Mouse (Mus musculus) liver, embryonic 11.5 days (tissue): ENCODE data around the gene Lyz2. TPM values are rescaled to one million over a fixed set of nuclear protein-coding genes. Genes with fewer than 3 reads are reported as not detected.
"Not testable (repeated sequence)": the region's sequence is repeated elsewhere in the genome, so short reads cannot be mapped to it uniquely, and the experiment has no call there.

ENCODE experiments used
- ATAC-seq: fragments of 200-750 bp; cut with Nextera tagmentation; replicated peaks from 2 replicates; pipeline ENCODE4 v1.8.0; 2017; ENCODE audit warnings: moderate number of reproducible peaks, mild to moderate bottlenecking, moderate TSS enrichment, moderate library complexity; ENCODE audit not compliant: low FRiP score
- DNase-seq: peaks from one replicate; pipeline ENCODE4 v3.0.0-alpha.2; 2017; ENCODE audit warnings: low spot score
- H3K27ac ChIP-seq: fragments of 300-500 bp; sonication (generic); 2 replicates; pipeline ENCODE4 v1.5.1; 2014; ENCODE audit warnings: mild to moderate bottlenecking, low read depth, low read length, control low read depth
- H3K27me3 ChIP-seq: fragments of 300-500 bp; sonication (generic); replicated peaks from 2 replicates; pipeline ENCODE4 v1.6.1; 2014; ENCODE audit warnings: low read length, mixed read lengths; ENCODE audit not compliant: control insufficient read depth, insufficient read depth
- H3K36me3 ChIP-seq: fragments of 300-500 bp; sonication (generic); 2 replicates; pipeline ENCODE4 v1.6.1; 2014; ENCODE audit warnings: mild to moderate bottlenecking, low read length, moderate library complexity, mixed read lengths; ENCODE audit not compliant: control insufficient read depth, insufficient read depth
- H3K4me1 ChIP-seq: fragments of 300-500 bp; sonication (generic); replicated peaks from 2 replicates; pipeline ENCODE4 v1.6.1; 2014; ENCODE audit warnings: low read length, mixed read lengths; ENCODE audit not compliant: control insufficient read depth, insufficient read depth
- H3K4me2 ChIP-seq: fragments of 300-500 bp; sonication (generic); 2 replicates; pipeline ENCODE4 v1.6.1; 2014; ENCODE audit warnings: mild to moderate bottlenecking, control low read depth, moderate library complexity
- H3K4me3 ChIP-seq: fragments of 300-500 bp; sonication (generic); 2 replicates; pipeline ENCODE4 v1.5.1; 2014; ENCODE audit warnings: low read depth, low read length, control low read depth
- H3K9ac ChIP-seq: fragments of 300-500 bp; sonication (generic); 2 replicates; pipeline ENCODE4 v1.6.1; 2014; ENCODE audit warnings: low read depth, low read length, control low read depth
- H3K9me3 ChIP-seq: fragments of 300-500 bp; sonication (generic); 2 replicates; pipeline ENCODE4 v1.6.1; 2016; ENCODE audit warnings: low read length, inconsistent platforms, mixed read lengths; ENCODE audit not compliant: control insufficient read depth
- WGBS: fragments of 180-500 bp; shearing (Covaris S2); extraction: QIAGEN DNeasy Blood & Tissue Kit; methylation state at CpG from one replicate; pipeline ENCODE4 v1.1.7; 2014; 5-methylcytosine and 5-hydroxymethylcytosine counted together
- polyA plus RNA-seq: library from polyadenylated mRNA; unstranded; fragments of >200 nt; fragmentation: Nextera tagmentation; extraction: Ambion mirVana; gene quantifications from 2 replicates; pipeline ENCODE4 v1.2.1, GENCODE M21; 2014

The Lyz2 gene
- polyA plus RNA-seq, 1 experiment from 2014 or later: 86.2 TPM

DNA sequence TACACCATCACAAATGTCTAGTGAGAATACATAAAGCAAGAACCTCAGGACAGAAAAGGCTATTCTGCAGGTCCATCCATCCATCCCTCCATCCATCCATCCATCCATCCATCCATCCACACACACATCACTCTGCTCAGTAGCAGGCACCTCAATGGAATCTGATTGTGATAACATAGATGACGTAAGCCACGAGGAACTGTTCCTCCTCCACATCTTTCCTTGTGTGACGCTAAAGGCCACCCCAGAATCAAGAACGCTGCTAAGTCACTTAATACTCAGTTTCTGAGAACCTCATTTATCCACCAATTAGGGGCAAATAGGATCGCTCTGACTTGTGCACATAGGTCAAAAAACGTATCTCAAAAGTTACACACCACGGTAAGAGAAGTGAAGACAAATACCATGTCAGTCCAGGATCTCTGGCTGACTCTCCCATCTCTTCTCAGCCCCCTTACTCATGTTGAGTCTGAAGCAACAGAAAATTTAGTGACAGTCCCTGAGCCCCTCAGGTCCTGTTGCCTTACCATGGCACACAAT lies 670 bp downstream of the Lyz2 start:
- H3K9ac ChIP-seq: no peak overlapping the region
- no peak overlapping the region for H3K27ac ChIP-seq
- 77% methylated on average over 7 of the region's 7 CpGs for WGBS
- DNase-seq (no peak), ATAC-seq (no peak)
- H3K4me2 ChIP-seq: no peak overlapping the region; the same call in 1 of the 2 replicates
- H3K4me1 ChIP-seq: no peaks in the 10 kb centered on the region
- H3K27me3 ChIP-seq: no peaks in the 10 kb centered on the region
- no peaks in the 10 kb centered on the region for H3K9me3 ChIP-seq
- no peaks in the 10 kb centered on the region for H3K36me3 ChIP-seq
- H3K4me3 ChIP-seq: no peak overlapping the region

- no peak overlapping the region for H3K4me3 ChIP-seq
- 60% methylated on average over 1 of the region's 1 CpGs for WGBS
- no peak overlapping the region for H3K9ac ChIP-seq
- no peak overlapping the region for H3K27ac ChIP-seq
- no peak overlapping the region for H3K4me2 ChIP-seq
- H3K36me3 ChIP-seq: no peaks in the 10 kb centered on the region
- DNase-seq: peak; percentile 5
- no peaks in the 10 kb centered on the region for H3K9me3 ChIP-seq
- H3K4me1 ChIP-seq: no peaks in the 10 kb centered on the region
- no peak for ATAC-seq
- H3K27me3 ChIP-seq: no peaks in the 10 kb centered on the region
Observed at GRCm38 (mm10) chr10:117280000-117280399, 2.1 kb downstream of the Lyz2 start.

- not testable (repeated sequence) for H3K27me3 ChIP-seq
- WGBS: 46% methylated on average over 2 of the region's 2 CpGs
Observed at GRCm38 (mm10) chr10:117278510-117278909, 3.6 kb downstream of the Lyz2 start.

DNA sequence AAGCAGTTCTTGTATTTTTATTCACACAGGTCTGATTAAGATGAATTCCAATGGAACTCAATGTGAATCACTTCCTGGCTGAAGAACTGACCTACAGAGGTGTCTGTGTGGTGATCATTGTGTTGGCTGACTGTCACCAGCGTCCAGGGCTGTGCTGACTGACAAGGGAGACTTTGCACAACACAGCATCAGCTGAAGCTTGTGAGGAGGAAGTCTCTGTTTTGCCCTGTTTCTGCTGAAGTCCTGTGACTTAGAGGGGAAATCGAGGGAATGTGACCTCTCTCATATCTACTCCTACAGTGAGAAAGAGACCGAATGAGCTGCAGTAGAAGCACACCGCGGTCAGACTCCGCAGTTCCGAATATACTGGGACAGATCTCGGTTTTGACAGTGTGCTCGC lies 4.3 kb downstream of the Lyz2 start:
- WGBS: 79% methylated on average over 9 of the region's 9 CpGs
- not testable (repeated sequence) for H3K4me2 ChIP-seq, ATAC-seq, H3K27me3 ChIP-seq, H3K27ac ChIP-seq, H3K36me3 ChIP-seq, H3K4me3 ChIP-seq, DNase-seq, H3K9me3 ChIP-seq, H3K9ac ChIP-seq, H3K4me1 ChIP-seq

More at GRCm38 (mm10) chr10:117278510-117278909, 3.6 kb downstream of the Lyz2 start:
- H3K4me2 ChIP-seq, DNase-seq, H3K36me3 ChIP-seq, H3K4me3 ChIP-seq, H3K4me1 ChIP-seq, H3K9me3 ChIP-seq, ATAC-seq, H3K9ac ChIP-seq, H3K27ac ChIP-seq: not testable (repeated sequence)

- no peak overlapping the region for H3K4me3 ChIP-seq
- no peak for DNase-seq
- ATAC-seq: no peak
- H3K27ac ChIP-seq: no peak overlapping the region
- H3K4me2 ChIP-seq: no peak overlapping the region
- no peaks in the 10 kb centered on the region for H3K27me3 ChIP-seq
- no peaks in the 10 kb centered on the region for H3K36me3 ChIP-seq
- H3K4me1 ChIP-seq: no peaks in the 10 kb centered on the region
- 78% methylated on average over 10 of the region's 10 CpGs for WGBS
- no peaks in the 10 kb centered on the region for H3K9me3 ChIP-seq
- H3K9ac ChIP-seq: no peak overlapping the region
Observed at GRCm38 (mm10) chr10:117275681-117276369, 6.3 kb downstream of the Lyz2 start.

DNA sequence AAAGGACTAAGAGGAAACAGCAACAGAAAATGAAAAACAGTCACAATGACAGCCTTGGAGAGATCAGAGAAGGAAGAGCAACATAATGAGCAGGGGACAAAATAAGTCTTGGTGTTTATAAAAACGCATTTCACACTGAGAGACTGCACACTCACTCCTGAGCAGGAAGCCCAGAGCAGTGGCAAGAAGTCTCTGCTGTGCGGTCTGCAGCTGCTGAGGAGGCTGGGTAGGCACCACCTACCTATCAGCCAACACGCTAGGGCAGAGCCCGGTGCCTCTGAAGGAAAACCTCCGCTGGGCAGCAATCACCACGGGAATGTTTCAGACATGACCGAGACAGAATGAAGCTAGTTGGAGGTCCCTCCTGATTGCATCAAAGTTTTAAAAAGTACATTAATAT lies 7.5 kb downstream of the Lyz2 start:
- WGBS: 77% methylated on average over 3 of the region's 7 CpGs
- not testable (repeated sequence) for DNase-seq, H3K27ac ChIP-seq, ATAC-seq, H3K4me2 ChIP-seq, H3K27me3 ChIP-seq, H3K4me3 ChIP-seq, H3K9me3 ChIP-seq, H3K36me3 ChIP-seq, H3K4me1 ChIP-seq, H3K9ac ChIP-seq

GRCm38 (mm10) chr10:117272023-117272422 lies 10.1 kb downstream of the Lyz2 start:
- H3K4me2 ChIP-seq: no peak overlapping the region
- no peak overlapping the region for H3K27ac ChIP-seq
- H3K4me1 ChIP-seq: no peaks in the 10 kb centered on the region
- H3K9ac ChIP-seq: no peak overlapping the region
- peak; percentile 3 for DNase-seq
- no peaks in the 10 kb centered on the region for H3K36me3 ChIP-seq
- H3K9me3 ChIP-seq: no peaks in the 10 kb centered on the region
- ATAC-seq: no peak
- no peak overlapping the region for H3K4me3 ChIP-seq
- no peaks in the 10 kb centered on the region for H3K27me3 ChIP-seq

DNA sequence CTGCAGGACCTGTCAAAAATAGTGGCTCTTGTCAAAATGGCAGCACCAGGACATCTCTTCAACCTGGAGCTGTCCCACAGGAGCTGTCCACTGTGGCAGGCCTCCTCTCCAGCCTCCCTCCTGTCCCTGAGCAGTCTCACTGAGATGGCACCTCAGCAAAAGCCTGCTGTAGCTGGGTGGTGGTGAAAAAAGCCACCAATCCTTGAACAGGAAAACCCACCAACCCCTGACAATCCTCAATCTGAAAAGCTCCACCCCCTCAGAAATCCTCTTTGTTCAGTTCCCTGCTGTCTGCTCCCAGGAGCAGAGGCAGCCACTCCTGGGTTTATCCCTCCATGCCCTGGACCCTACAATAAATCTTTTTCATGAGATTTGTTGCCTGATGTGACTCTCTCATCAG lies 22.3 kb downstream of the Lyz2 start:
- H3K27me3 ChIP-seq: no peaks in the 10 kb centered on the region
- DNase-seq (no peak), ATAC-seq (no peak)
- H3K4me3 ChIP-seq: no peak overlapping the region
- H3K9me3 ChIP-seq: no peaks in the 10 kb centered on the region
- no peak overlapping the region for H3K4me2 ChIP-seq
- H3K4me1 ChIP-seq: no peaks in the 10 kb centered on the region
- no peaks in the 10 kb centered on the region for H3K36me3 ChIP-seq
- H3K9ac ChIP-seq: no peak overlapping the region
- no peak overlapping the region for H3K27ac ChIP-seq

DNA sequence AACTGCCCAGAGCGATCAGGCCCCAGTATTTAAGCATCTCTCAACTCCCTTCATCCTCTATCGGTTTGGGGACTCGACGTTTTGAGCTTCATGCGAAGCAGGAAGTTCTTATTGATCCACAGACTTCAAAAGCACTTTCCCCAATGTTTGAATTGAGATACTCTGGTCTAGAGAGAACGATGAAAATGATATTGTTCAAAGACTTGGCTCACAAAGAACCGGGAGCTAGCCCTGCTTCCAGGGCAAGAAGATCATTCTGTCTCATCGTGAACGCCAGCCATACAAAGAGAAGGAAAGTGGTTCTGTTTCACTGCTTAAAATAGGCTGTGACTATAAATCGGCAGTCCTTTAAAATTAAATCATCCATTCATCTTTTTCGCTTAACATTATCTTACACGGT lies 43.5 kb downstream of the Lyz2 start, which contains the start of gene 9530003J23Rik:
TSS of gene 9530003J23Rik (minus strand) at position 101 of the 400 bp plus-strand sequence.
- WGBS: 76% methylated on average over 12 of the region's 12 CpGs
- no peak for ATAC-seq
- Histone ChIP-seq H3K4me1 (no peaks in the 10 kb centered on the region), H3K4me3 (no peak within 1 kb of the TSS), H3K27ac (no peak within 1 kb of the TSS), H3K9me3 (no peaks in the 10 kb centered on the region), H3K27me3 (no peaks in the 10 kb centered on the region), H3K36me3 (no peaks in the 10 kb centered on the region), H3K9ac (no peak within 1 kb of the TSS), H3K4me2 (no peak within 1 kb of the TSS)
- DNase-seq: no peak
